In genomic region chr7:25247498-25247897, GRCm38 (mm10) we compare ENCODE assay signal across 9 mouse cellular contexts. TPM values are rescaled to one million over a fixed set of nuclear protein-coding genes. Genes with fewer than 3 reads are reported as not detected.
DNase-seq lines count a peak whose midpoint lies in the region; ATAC-seq and TF ChIP-seq lines count a peak whose summit lies in the region.
"Had no signal": no experiment of that assay in that cellular context is flagged by ENCODE, and none has a peak within 500 bp of the region (broad histone marks: within the 10 kb centered on the region; RNA-seq: fewer than 3 reads in every experiment).

No protein-coding gene starts in this region.

- peak overlapping the region; percentile 95 for H3K9ac ChIP-seq in lung, embryonic 14.5 days
- H3K9ac ChIP-seq in forebrain, embryonic 13.5 days = peak overlapping the region; percentile 86
- H3K9ac ChIP-seq in neural tube, embryonic 15.5 days (replicated peaks) = peak overlapping the region; percentile 70

- peaks cover 36% of the 10 kb centered on the region for H3K36me3 ChIP-seq in lung, embryonic 14.5 days (ENCODE audit: insufficient read depth)
- peaks cover 27% of the 10 kb centered on the region for H3K36me3 ChIP-seq in forebrain, embryonic 13.5 days (ENCODE audit: poor library complexity, severe bottlenecking)
- peaks cover 61% of the 10 kb centered on the region for H3K36me3 ChIP-seq in limb, embryonic 10.5 days
- no peaks in the 10 kb centered on the region for H3K36me3 ChIP-seq in neural tube, embryonic 15.5 days

- peak overlapping the region; percentile 98 for H3K4me3 ChIP-seq in lung, embryonic 14.5 days (ENCODE audit: low read depth, low read length)
- H3K4me3 ChIP-seq in forebrain, embryonic 13.5 days = peak overlapping the region; percentile 85
- peak overlapping the region; percentile 99 for H3K4me3 ChIP-seq in limb, embryonic 10.5 days
- peak overlapping the region; percentile 85 for H3K4me3 ChIP-seq in neural tube, embryonic 15.5 days (replicated peaks)

- no peak for ATAC-seq in lung, embryonic 14.5 days (ENCODE audit: insufficient read depth)
- no peak for ATAC-seq in forebrain, embryonic 13.5 days
- ATAC-seq in neural tube, embryonic 15.5 days (ENCODE audit: low FRiP score) = no peak

- WGBS in lung, embryonic 14.5 days = 9% methylated on average over 3 of the region's 3 CpGs
- WGBS in forebrain, embryonic 13.5 days = 17% methylated on average over 3 of the region's 3 CpGs
- 32% methylated on average over 3 of the region's 3 CpGs for WGBS in limb, embryonic 10.5 days
- 23% methylated on average over 3 of the region's 3 CpGs for WGBS in neural tube, embryonic 15.5 days

- H3K4me2 ChIP-seq in lung, embryonic 14.5 days = peak overlapping the region; percentile 99
- H3K4me2 ChIP-seq in forebrain, embryonic 13.5 days = peak overlapping the region; percentile 96
- H3K4me2 ChIP-seq in neural tube, embryonic 15.5 days = peak overlapping the region; percentile 96

- peak overlapping the region; percentile 99 for H3K27ac ChIP-seq in lung, embryonic 14.5 days (ENCODE audit: low read depth)
- H3K27ac ChIP-seq in forebrain, embryonic 13.5 days = peak overlapping the region; percentile 95
- peak overlapping the region; percentile 97 for H3K27ac ChIP-seq in limb, embryonic 10.5 days
- H3K27ac ChIP-seq in neural tube, embryonic 15.5 days (replicated peaks) = peak overlapping the region; percentile 90

- no peak for DNase-seq in lung, embryonic 14.5 days
- DNase-seq in lung, postnatal 25 days (ENCODE audit: low spot score) = no peak
- no peak for DNase-seq in limb, embryonic 10.5 days (ENCODE audit: low spot score)
- no peak for DNase-seq in cerebellum, postnatal 36 days
- DNase-seq in gastrocnemius, adult 18-20 months (ENCODE audit: low spot score) = no peak
- DNase-seq in lung, postnatal 4 days = no peak
- DNase-seq: adrenal gland, postnatal 10 days had no signal

- no peaks in the 10 kb centered on the region for H3K9me3 ChIP-seq in lung, embryonic 14.5 days (ENCODE audit: low read depth, low read length)
- no peaks in the 10 kb centered on the region for H3K9me3 ChIP-seq in forebrain, embryonic 13.5 days (replicated peaks)
- no peaks in the 10 kb centered on the region for H3K9me3 ChIP-seq in limb, embryonic 10.5 days (replicated peaks)
- H3K9me3 ChIP-seq in neural tube, embryonic 15.5 days (replicated peaks) = no peaks in the 10 kb centered on the region

- no peak for TF ChIP-seq CTCF in lung, embryonic 14.5 days (IDR thresholded peaks at IDR 0.05; ENCODE audit: low read depth)

- H3K27me3 ChIP-seq in lung, embryonic 14.5 days (ENCODE audit: insufficient read depth, low read length) = no peaks in the 10 kb centered on the region
- H3K27me3 ChIP-seq in forebrain, embryonic 13.5 days = no peaks in the 10 kb centered on the region
- H3K27me3 ChIP-seq in limb, embryonic 10.5 days (ENCODE audit: low read depth, poor library complexity, severe bottlenecking) = no peaks in the 10 kb centered on the region
- no peaks in the 10 kb centered on the region for H3K27me3 ChIP-seq in neural tube, embryonic 15.5 days (replicated peaks)

- H3K4me1 ChIP-seq in lung, embryonic 14.5 days (ENCODE audit: insufficient read depth) = peaks cover 20% of the 10 kb centered on the region
- peaks cover 52% of the 10 kb centered on the region for H3K4me1 ChIP-seq in forebrain, embryonic 13.5 days
- peaks cover 64% of the 10 kb centered on the region for H3K4me1 ChIP-seq in limb, embryonic 10.5 days
- peaks cover 75% of the 10 kb centered on the region for H3K4me1 ChIP-seq in neural tube, embryonic 15.5 days

RNA-seq across cellular contexts. Expression of gene Erf, which starts 3.1 kb away (rescaled TPM):
- 24.5 and 26.6 TPM in 2 replicates for polyA plus RNA-seq in lung, embryonic 14.5 days (2014; fragmentation: Nextera tagmentation; extraction: Ambion mirVana)
- 5.5 and 5.8 TPM in 2 replicates for polyA plus RNA-seq in forebrain, embryonic 13.5 days (2015; fragmentation: Nextera tagmentation; extraction: Ambion mirVana)
- 14.2 and 16.6 TPM in 2 replicates for polyA plus RNA-seq in limb, embryonic 10.5 days (2016; fragmentation: Nextera tagmentation; extraction: Ambion mirVana)
- 3.7 and 6.5 TPM in 2 replicates for polyA plus RNA-seq in neural tube, embryonic 15.5 days (2015; fragmentation: Nextera tagmentation; extraction: Ambion mirVana)
- total RNA-seq in gastrocnemius, adult 18-20 months (2021) = 1 to 10 TPM; 5.7 to 7.3 TPM

RNA-seq across cellular contexts. Expression of gene Gsk3a, which starts 9.8 kb away (rescaled TPM):
- 14.6 and 14.9 TPM in 2 replicates for polyA plus RNA-seq in lung, embryonic 14.5 days (2014; fragmentation: Nextera tagmentation; extraction: Ambion mirVana)
- 11.2 and 12.9 TPM in 2 replicates for polyA plus RNA-seq in forebrain, embryonic 13.5 days (2015; fragmentation: Nextera tagmentation; extraction: Ambion mirVana)
- polyA plus RNA-seq in limb, embryonic 10.5 days (2016; fragmentation: Nextera tagmentation; extraction: Ambion mirVana) = 11.7 and 12.0 TPM in 2 replicates
- polyA plus RNA-seq in neural tube, embryonic 15.5 days (2015; fragmentation: Nextera tagmentation; extraction: Ambion mirVana) = 16.0 and 16.3 TPM in 2 replicates
- total RNA-seq in gastrocnemius, adult 18-20 months (2021) = 10 to 100 TPM; 83.2 to 83.8 TPM

RNA-seq across cellular contexts. Expression of gene Cic, which starts 20.0 kb away (rescaled TPM):
- polyA plus RNA-seq in lung, embryonic 14.5 days (2014; fragmentation: Nextera tagmentation; extraction: Ambion mirVana) = 31.1 and 39.1 TPM in 2 replicates
- polyA plus RNA-seq in forebrain, embryonic 13.5 days (2015; fragmentation: Nextera tagmentation; extraction: Ambion mirVana) = 45.9 and 47.0 TPM in 2 replicates
- polyA plus RNA-seq in limb, embryonic 10.5 days (2016; fragmentation: Nextera tagmentation; extraction: Ambion mirVana) = 21.4 and 25.2 TPM in 2 replicates
- polyA plus RNA-seq in neural tube, embryonic 15.5 days (2015; fragmentation: Nextera tagmentation; extraction: Ambion mirVana) = 33.3 and 37.2 TPM in 2 replicates
- 10 to 100 TPM; 34.8 to 38.3 TPM for total RNA-seq in gastrocnemius, adult 18-20 months (2021)

RNA-seq across cellular contexts. Expression of gene Zfp526, which starts 26.3 kb away (rescaled TPM):
- 3.5 and 3.8 TPM in 2 replicates for polyA plus RNA-seq in lung, embryonic 14.5 days (2014; fragmentation: Nextera tagmentation; extraction: Ambion mirVana)
- 2.0 and 2.1 TPM in 2 replicates for polyA plus RNA-seq in forebrain, embryonic 13.5 days (2015; fragmentation: Nextera tagmentation; extraction: Ambion mirVana)
- 3.1 and 3.3 TPM in 2 replicates for polyA plus RNA-seq in limb, embryonic 10.5 days (2016; fragmentation: Nextera tagmentation; extraction: Ambion mirVana)
- polyA plus RNA-seq in neural tube, embryonic 15.5 days (2015; fragmentation: Nextera tagmentation; extraction: Ambion mirVana) = 1.7 and 2.3 TPM in 2 replicates
- total RNA-seq in gastrocnemius, adult 18-20 months (2021) = 1 to 10 TPM; 4.7 to 5.3 TPM

RNA-seq across cellular contexts. Expression of gene Dedd2, which starts 27.1 kb away (rescaled TPM):
- polyA plus RNA-seq in lung, embryonic 14.5 days (2014; fragmentation: Nextera tagmentation; extraction: Ambion mirVana) = 5.2 and 6.7 TPM in 2 replicates
- 11.0 and 12.5 TPM in 2 replicates for polyA plus RNA-seq in forebrain, embryonic 13.5 days (2015; fragmentation: Nextera tagmentation; extraction: Ambion mirVana)
- 10.5 and 11.5 TPM in 2 replicates for polyA plus RNA-seq in limb, embryonic 10.5 days (2016; fragmentation: Nextera tagmentation; extraction: Ambion mirVana)
- 16.7 and 17.7 TPM in 2 replicates for polyA plus RNA-seq in neural tube, embryonic 15.5 days (2015; fragmentation: Nextera tagmentation; extraction: Ambion mirVana)
- 1 to 10 TPM; 8.3 to 8.4 TPM for total RNA-seq in gastrocnemius, adult 18-20 months (2021)
